Mouse (Mus musculus): ENCODE results near the gene Cep19. TPM values are rescaled to one million over a fixed set of nuclear protein-coding genes. Genes with fewer than 3 reads are reported as not detected.

Gene Cep19
- total RNA-seq, 2 experiments from 2014 or later, result 74.3 to 74.5 TPM

GRCm38 (mm10) chr16:32135842-32136357, 36.3 kb downstream of the Cep19 start:
- DNase-seq (ENCODE audit: low spot score in 2 of 2), result no peak
- intact Hi-C loops (cut with DNase I), result no loop called here

DNA sequence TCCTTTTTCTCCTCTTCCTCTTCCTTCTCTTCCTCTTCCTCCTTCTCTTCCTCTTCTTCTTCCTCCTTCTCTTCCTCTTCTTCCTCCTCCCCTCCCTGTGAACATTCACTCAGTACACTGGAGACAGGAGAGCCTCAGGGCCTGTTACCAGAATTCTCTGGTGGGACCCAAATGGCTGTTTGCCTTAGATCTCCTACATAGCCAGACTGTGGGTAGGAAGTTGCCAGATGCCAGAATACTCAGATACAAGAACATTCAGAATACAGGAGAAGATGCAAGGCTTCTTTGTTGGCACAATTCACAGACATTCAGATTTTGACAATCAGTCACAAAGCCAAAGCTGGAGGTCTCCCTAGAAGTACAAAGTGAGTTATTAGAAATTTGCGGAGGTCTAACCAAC, 39.4 kb downstream of the Cep19 start:
- intact Hi-C loops (cut with DNase I), result no loop called here
- DNase-seq (ENCODE audit: low spot score in 2 of 2), result peak; percentile 19 to 73

DNA sequence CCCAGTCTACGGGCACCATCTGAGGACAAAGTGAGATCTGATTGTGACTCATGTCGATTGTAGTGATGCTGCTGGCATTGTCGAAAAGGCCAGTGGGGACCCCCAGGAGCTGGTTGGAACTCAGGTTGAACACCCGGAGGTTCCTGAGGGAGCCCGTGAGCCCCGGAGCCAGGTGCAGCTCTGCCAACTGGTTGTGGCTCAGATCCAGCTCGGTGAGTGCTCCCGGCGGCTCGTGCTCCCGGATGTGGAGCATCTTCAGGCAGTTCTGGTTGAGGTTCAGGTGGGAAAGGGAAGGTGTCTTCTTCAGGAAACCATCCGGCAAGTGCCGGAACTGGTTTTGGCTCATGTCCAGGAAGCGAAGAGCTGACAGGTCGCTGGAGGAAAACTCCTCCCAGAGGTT, 44.2 kb downstream of the Cep19 start:
- DNase-seq (ENCODE audit: low spot score in 2 of 2), result no peak
- intact Hi-C loops (cut with DNase I), result no loop called here

DNA sequence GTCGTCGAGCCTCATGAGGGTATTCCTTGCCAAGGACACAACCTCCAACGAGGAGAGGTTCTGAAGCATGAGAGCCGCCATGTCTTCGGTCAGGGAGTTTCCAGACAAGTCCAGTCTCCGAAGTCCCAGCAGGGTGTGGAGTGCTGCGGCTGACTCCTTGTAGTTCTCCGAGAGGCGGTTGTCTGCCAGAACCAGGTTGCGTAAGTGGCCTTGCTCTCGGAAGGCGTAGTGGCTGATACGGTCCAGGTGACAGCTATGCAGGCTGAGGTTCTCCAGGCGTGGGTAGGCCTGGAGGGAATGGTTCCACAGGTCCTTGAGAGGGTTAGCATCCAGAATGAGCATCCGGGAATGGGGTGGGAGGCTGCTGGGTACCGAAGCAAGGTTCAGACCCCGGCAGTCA, 45.0 kb downstream of the Cep19 start:
- intact Hi-C loops (cut with DNase I), result no loop called here
- DNase-seq (ENCODE audit: low spot score in 2 of 2), result no peak

GRCm38 (mm10) chr16:32147589-32148207, 48.1 kb downstream of the Cep19 start:
- no peak for DNase-seq (ENCODE audit: low spot score in 2 of 2)
- intact Hi-C loops (cut with DNase I), result no loop called here

DNA sequence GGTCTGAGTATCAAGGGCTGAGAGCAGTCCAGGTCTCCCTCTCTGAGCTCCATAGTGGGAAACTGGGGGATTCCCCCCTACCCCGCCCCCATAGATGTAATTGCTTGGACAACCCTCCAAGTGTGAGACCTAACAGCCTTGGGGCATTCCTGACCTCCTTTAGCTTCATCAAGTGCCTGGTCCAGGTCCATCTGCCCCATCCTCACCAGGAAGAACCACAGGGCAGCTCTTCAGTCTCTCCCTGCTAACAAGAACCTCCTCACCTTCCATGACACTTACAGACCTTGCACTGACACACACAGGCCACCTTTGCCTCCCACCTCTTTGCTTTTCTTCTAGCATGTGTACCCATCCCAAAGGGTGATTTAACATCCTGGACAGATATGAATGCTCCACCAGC, 54.4 kb downstream of the Cep19 start:
- intact Hi-C loops (cut with DNase I), result no loop called here

GRCm38 (mm10) chr16:32154437-32154836, 54.8 kb downstream of the Cep19 start:
- peak; percentile 71 to 94 for DNase-seq (ENCODE audit: low spot score in 2 of 2)
- intact Hi-C loops (cut with DNase I), result no loop called here

More for the DNA sequence above, 54.4 kb downstream of the Cep19 start:
- DNase-seq (ENCODE audit: low spot score in 2 of 2), result no peak

GRCm38 (mm10) chr16:32156719-32157118, 57.1 kb downstream of the Cep19 start:
- intact Hi-C loops (cut with DNase I), result no loop called here
- DNase-seq (ENCODE audit: low spot score in 2 of 2), result no peak

GRCm38 (mm10) chr16:32157369-32157768, 57.8 kb downstream of the Cep19 start:
- intact Hi-C loops (cut with DNase I), result no loop called here
- no peak for DNase-seq (ENCODE audit: low spot score in 2 of 2)

Other genes with a start within 250 kb of the Cep19 start
- gene Meltf, start 221.0 kb upstream of the Cep19 start, total RNA-seq (2021), result under 1 TPM; 0.30 to 0.55 TPM
- 10 to 100 TPM; 23.3 to 25.1 TPM for gene Pigz, start 165.9 kb upstream of the Cep19 start, total RNA-seq (2021)
- 10 to 100 TPM; 45.3 to 47.3 TPM for gene 0610012G03Rik, start 151.3 kb upstream of the Cep19 start, total RNA-seq (2021)
- 10 to 100 TPM; 50.9 to 53.8 TPM for gene Ncbp2, start 151.3 kb upstream of the Cep19 start, total RNA-seq (2021)
- 10 to 100 TPM; 45.1 to 46.0 TPM for gene Senp5, start 96.5 kb upstream of the Cep19 start, total RNA-seq (2021)
- gene Pak2, start 20.5 kb upstream of the Cep19 start, total RNA-seq (2021), result 10 to 100 TPM; 25.6 to 26.0 TPM
- 10 to 100 TPM; 23.9 to 27.1 TPM for gene Pigx, start 60 bp upstream of the Cep19 start, total RNA-seq (2021)
- gene Nrros, start 65.8 kb downstream of the Cep19 start, total RNA-seq (2021), result 1 to 10 TPM; 7.9 to 8.9 TPM
- gene Bex6, start 80.0 kb downstream of the Cep19 start, total RNA-seq (2021), result not detected
- 10 to 100 TPM; 46.8 to 49.6 TPM for gene Fbxo45, start 147.4 kb downstream of the Cep19 start, total RNA-seq (2021)
- gene Wdr53, start 147.4 kb downstream of the Cep19 start, total RNA-seq (2021), result 10 to 100 TPM; 11.8 to 12.6 TPM
- under 1 TPM in 1 of 2 experiments, not detected in 1; 0.50 TPM for gene Smco1, start 171.7 kb downstream of the Cep19 start, total RNA-seq (2021)
- 10 to 100 TPM; 27.7 TPM for gene Rnf168, start 177.7 kb downstream of the Cep19 start, total RNA-seq (2021)
- 10 to 100 TPM; 46.8 to 50.1 TPM for gene Ubxn7, start 232.5 kb downstream of the Cep19 start, total RNA-seq (2021)

Data from left cerebral cortex, postnatal 25 days (tissue).